Mouse (Mus musculus) heart, postnatal 25 days (tissue): ENCODE data around the gene Gm20388. TPM values are rescaled to one million over a fixed set of nuclear protein-coding genes. Genes with fewer than 3 reads are reported as not detected.

Experiments
- DNase-seq: peaks from one replicate; pipeline ENCODE4 v3.0.0; 2022; ENCODE audit warnings: low spot score
- intact Hi-C: fragments of 180-260 bp; cut with DNase I; formaldehyde crosslinking; loops from one replicate; pipeline ENCODE4 v1.15.1; 2025
- total RNA-seq, 2 experiments: library from RNA; stranded (reverse); gene quantifications; 2 replicates each; pipeline ENCODE4 v1.2.3; 2021

The Gm20388 gene
- total RNA-seq, 2 experiments from 2014 or later: 2.7 TPM; not detected in 1

GRCm38 (mm10) chr8:121602860-121603259 is 1692.2 kb downstream of the Gm20388 start:
- DNase-seq: peak; percentile 54
- intact Hi-C loops: loop anchor here (1.0 kb wide), 1 partner anchor 82 kb away; no protein-coding TSS in a partner anchor

DNA sequence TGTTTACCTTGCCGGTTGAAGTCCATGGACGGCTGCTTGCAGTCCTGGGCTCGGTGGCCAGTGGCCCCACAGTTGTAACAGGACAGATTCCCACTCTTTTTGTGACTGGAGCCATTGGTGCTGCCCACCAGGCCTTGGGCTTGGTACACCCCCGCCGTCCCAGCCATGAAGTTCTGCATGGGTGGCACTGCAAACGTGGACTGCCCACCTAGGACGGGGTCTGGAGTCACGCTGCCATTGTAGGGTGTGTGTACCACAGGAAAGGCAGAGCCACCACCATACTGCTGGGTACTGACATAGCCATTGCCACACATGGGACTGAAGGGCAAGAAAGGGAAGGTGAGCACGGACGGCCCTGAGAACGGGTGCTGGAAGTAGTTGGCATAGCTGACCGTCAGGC is 1693.2 kb downstream of the Gm20388 start:
- intact Hi-C loops: loop anchor here (2.0 kb wide), 1 partner anchor 47 kb away; no protein-coding TSS in a partner anchor
- DNase-seq: no peak

GRCm38 (mm10) chr8:121607661-121608060 is 1697.0 kb downstream of the Gm20388 start:
- no peak for DNase-seq

DNA sequence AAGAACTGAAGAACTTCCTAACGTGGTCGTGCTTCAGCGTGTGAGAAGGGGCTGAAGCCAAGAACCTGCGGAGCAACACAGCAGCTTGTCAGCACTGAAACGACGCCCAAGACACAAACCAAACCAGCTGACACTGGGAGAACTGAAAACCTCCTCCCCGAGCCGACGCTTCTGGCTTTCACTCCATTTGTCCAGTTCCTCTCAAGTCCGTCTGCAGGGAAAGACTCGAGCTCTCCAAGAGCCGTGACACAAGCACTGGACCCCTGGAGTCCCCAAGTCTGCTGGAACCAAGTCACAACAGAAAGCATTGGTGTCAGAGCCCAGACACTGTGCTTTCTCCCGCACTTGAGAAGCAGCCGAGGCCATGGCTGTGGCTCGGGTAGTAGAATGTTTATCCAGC is 1698.6 kb downstream of the Gm20388 start:
- intact Hi-C loops: no loop called here
- DNase-seq: no peak

More at GRCm38 (mm10) chr8:121607661-121608060, 1697.0 kb downstream of the Gm20388 start:
- intact Hi-C loops: no loop called here

GRCm38 (mm10) chr8:121609916-121610315 is 1699.3 kb downstream of the Gm20388 start:
- DNase-seq: no peak
- intact Hi-C loops: no loop called here

DNA sequence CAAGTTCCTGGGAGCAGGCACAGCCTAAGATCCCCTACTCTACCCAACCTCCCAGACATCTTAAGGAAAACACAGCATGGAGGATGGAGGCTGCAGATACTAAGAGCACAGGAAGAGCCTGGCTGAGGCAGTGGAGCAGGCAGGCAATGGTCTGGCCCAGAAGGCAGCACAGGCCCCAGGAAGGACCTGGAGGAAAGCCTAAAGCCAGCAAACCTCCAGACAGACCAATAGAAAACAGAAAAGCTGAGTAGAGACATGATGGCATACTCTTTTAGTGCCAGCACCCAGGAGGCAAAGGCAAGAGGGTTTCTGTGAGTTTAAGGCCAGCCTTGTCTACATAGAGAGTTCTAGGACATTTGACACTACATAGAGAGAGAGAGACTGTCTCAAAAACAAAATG is 1702.8 kb downstream of the Gm20388 start:
- no peak for DNase-seq
- intact Hi-C loops: no loop called here

DNA sequence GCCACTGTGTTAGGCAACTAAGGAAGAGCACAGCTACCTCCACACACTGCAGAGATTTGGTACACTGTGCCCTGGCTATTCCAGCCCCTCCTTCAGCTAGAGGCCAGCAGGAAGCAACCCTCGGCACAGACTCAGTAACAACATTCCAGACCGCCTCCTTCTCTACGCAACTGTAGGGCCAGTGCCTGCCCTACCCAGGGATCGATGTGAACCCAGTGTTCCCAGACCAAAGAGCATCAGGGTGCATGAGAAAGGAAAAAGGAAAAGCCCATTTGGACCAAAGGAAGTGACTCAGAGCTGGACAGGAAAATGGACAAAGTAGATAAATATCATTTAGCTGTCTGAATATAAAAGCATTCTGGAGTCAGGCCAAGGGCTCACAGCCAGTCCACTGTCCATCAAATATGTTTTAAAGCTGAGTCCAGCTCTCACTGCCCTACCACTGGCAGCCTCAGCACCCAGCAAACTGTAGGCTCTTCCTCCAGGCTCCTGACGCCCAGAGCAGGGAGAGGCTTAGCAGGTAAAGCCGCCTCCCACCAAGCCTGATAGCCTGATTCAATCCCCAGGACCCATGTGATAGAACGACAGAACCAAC is 1708.9 kb downstream of the Gm20388 start:
- intact Hi-C loops: no loop called here
- DNase-seq: peak; percentile 77

DNA sequence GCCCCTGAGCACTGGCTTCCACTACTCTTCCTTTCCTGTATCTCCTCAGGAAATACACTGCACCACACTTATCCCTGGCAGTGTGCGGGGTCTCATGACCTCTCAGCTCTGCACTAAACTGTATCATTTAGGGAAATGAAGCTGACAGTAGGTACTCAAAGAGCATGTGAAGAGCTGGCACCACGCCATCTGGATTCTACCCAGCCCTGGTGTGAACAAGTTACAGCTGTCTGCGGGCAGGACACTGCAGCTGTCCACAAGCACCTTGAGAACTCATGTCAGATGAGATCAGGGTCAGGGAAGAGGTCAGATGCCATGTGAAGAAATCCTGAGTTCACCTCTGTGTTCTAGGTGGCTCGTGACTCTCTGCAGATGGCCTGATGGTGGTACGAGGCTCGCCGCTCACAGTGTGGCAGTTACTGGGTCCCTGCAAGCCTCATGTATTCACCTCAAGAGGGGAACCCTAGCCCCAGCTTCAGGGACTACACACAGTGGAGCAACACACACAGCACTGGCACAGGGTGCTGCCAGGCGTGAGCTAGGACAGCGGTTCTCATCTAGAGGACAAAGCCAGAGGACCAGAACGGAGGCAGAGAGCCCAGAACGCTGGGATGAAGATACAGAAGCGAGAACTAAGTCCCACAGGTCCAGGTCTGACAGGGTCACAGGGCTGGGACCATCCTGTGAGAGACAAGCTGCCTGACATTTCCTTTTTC is 1710.3 kb downstream of the Gm20388 start:
- intact Hi-C loops: no loop called here
- no peak for DNase-seq

DNA sequence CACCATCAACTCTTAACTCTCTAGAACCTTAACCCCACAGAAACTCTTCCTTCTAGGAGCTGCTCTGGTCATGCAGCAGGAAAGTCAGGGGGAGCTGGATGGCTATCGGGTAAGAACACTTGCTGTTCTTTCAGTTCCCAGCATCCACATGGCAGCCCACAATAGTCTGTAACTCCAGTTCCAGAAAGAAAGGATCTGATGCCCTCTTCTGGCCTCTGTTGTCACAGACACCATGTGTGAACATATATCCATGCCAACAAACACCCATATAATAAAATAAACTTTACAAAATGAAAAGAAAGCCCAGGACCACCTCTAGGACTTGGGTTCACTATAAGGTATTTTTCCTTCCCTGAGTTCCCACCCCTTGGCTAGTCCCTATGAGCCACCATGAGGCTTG is 1711.2 kb downstream of the Gm20388 start:
- intact Hi-C loops: no loop called here
- no peak for DNase-seq

GRCm38 (mm10) chr8:121623043-121623442 is 1712.4 kb downstream of the Gm20388 start:
- no peak for DNase-seq
- intact Hi-C loops: no loop called here

DNA sequence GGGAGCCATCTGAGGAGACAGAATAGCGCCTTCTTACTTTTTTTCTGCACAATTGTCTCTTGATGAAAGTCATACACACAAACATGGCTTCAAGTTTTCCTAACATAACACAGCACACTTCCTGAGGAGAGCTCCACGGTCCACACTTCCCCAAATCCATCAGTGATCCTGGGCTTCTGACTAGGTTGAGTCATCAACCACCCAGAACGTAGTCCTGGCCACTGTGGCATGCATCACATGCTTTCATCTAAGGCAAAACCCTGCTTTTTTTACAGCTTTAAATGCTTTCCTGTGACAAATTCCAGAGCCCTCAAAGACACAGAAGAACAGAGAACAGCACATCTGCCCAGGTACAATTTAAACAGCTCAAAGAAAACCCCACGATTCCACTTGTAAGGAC is 1718.0 kb downstream of the Gm20388 start:
- intact Hi-C loops: no loop called here
- DNase-seq: no peak

DNA sequence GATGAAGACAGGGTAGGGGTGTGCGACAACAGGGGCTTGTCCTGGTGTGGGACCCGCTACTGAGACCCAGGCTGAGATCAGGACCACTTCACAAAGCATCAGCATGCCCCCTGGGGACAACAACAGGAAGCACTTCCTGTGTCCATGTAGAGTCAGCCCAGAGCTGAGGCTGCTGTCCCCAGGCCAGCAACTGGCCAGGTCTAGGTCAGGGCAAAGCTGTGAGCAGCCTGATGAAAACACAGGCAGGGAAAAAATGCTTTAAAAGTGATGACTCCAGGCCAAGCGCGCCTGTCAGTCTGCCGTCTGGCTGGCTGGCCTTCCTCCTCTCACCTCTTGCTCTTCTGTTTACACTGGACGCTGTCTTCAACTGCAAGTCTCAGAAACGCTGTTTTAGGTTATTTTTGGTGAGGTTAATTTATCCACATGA is 1721.0 kb downstream of the Gm20388 start:
- intact Hi-C loops: no loop called here
- DNase-seq: peak; percentile 62

- intact Hi-C loops: no loop called here
Observed at GRCm38 (mm10) chr8:121632401-121632800, 1721.8 kb downstream of the Gm20388 start.

DNA sequence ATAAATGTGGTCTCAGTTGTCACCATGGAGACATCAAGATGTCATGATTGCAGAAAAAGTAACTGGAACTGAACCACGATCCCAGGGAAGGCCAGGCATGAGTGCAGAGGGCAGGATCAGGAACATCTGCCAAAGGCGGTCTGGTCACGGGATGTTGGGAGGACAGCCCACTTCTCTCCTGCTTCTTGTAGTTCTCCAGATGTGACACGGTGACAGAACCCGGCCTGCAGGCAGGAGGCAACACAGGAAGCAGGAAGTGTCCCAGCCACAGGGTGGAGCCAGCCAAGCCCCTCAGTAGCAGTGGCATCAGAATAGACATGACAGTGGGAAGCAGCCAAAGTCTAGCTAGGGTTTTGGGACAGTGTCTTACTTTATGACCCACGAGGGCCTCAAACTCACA is 1724.9 kb downstream of the Gm20388 start:
- intact Hi-C loops: no loop called here
- DNase-seq: peak; percentile 64

More at GRCm38 (mm10) chr8:121632401-121632800, 1721.8 kb downstream of the Gm20388 start:
- no peak for DNase-seq

DNA sequence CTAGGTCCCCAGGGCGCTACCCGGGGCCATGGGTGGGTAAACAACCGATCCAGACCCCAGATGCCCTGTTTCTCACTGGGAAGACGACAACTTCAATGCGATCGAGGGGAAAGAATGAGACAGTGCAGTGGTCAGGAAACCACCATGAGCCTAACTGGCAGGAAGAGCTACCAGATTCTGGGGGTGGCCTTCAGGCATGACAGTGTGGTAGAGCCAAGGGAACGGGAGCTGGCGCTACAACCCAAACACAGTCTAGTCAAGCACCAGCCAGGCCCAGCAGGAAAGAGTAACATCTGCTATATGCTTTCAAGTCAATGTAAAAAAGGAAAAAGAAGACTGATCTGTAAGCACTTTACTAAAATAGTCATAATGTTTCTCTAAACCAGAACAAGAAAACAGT is 1725.5 kb downstream of the Gm20388 start:
- no peak for DNase-seq
- intact Hi-C loops: no loop called here

- intact Hi-C loops: no loop called here
- DNase-seq: no peak
Observed at GRCm38 (mm10) chr8:121642804-121643203, 1732.2 kb downstream of the Gm20388 start.

DNA sequence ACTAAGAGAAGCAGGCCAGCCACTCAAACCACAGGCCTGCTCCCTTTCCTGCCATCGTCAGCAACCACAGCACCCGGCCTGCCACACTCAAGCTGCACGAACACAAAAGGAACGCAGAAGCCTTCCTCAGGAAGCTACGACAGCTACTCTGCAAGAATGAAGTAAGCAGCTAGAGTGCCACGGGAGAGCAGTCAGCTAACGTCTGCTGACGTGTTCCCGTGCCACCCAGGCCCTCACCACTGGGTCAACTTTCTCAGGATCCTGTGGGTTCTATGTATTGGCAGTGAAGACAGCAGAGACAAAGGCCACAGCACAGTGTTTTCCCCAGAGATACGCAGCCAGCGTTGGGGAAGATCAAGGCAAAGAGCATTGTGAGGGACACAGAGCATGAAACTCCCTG is 1732.7 kb downstream of the Gm20388 start:
- intact Hi-C loops: no loop called here
- DNase-seq: no peak

DNA sequence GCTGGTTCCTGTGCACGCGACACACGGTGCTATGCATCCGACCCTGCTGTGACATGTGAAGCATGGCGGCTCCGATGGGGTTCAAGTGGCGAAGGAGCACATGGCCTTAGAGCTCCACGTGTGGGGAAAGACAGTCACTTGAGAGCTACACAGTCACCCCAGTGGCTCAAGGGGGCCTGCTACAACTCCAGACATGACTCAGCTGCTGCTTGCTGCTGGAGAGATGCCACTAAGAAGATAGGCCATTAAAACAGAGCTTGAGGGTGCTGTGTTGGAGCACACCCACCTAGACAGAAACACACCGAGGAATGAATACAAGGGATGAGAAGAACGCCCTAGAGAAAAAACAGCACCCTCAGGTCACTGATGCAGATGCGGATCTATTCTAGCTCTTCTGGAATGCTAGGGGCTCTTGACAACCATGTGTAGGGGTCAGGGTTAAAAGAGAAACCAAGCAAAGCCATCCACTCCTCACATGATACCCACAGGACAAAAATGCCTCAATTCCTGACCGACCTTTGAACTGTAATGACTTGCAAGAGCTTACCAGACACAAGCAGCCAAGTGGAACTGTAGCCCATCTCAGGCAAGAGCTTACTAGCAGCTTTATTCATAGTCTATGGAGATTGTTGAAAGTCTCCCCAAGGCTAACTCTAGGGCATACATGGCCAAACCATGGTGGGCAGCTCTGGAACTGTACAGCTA is 1737.0 kb downstream of the Gm20388 start:
- intact Hi-C loops: no loop called here
- no peak for DNase-seq

DNA sequence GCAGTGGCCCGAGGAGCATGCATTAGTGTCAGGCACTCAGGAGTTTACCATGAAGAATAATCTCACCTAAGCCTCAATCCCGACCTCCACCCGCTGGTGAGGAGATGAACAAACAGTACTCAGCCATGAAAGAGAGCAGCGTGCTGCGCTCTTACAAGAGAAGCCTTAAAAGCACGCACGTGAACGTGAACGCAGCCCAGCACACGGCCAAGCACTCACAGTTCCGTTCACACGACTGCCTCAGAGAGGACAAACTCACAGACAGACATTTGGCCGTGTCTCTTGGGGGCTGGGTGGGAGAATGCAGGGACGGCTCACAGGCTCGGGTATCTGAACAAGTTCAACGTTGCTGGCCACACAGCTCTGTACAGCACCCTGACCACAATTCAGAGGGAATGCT is 1737.8 kb downstream of the Gm20388 start:
- intact Hi-C loops: no loop called here

DNA sequence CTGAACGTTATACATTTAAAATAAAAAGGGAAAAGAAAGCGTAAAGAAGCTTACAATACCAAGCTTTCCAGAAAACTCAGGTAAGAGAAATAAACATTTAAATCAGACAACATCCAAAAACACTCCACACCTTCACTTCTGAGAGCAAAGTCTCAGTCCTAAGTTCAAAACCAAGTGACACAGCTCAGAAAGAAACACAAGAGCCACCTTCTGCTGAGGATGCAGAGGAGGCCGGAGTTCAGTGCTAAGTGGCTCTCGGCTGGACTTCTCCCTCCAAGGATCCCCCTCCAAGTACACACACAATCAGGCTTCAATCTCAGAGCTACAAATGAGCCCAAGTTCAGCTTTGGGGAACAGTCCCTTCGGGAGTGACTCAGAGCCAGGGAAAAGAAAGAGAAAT is 1738.8 kb downstream of the Gm20388 start:
- no peak for DNase-seq

More for the DNA sequence above, 1737.8 kb downstream of the Gm20388 start:
- DNase-seq: no peak

DNA sequence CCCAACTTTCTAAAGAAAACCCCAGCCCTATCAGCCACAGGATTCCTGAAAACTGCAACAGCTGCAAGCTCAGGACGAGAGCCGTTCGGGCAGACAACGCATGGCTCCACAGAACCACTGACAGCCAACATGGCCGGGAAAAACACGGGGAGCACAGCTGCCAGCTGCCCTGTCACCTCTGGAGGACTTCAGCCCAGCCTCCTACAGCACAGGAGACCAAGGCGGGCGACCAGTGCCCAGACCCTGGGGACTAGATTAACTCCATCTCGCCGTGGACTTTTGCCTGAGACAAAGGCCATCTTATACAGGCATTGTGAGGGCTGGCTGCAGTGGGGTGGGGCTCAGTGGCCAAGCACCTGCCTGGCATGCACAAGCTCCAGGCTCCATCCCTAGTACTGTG is 1739.3 kb downstream of the Gm20388 start:
- no peak for DNase-seq
- intact Hi-C loops: loop anchor here (2.0 kb wide), 1 partner anchor 45 kb away; no protein-coding TSS in a partner anchor

More for the DNA sequence above, 1738.8 kb downstream of the Gm20388 start:
- intact Hi-C loops: no loop called here
